Mouse (Mus musculus): ENCODE data around the gene Ism2. TPM values are rescaled to one million over a fixed set of nuclear protein-coding genes. Genes with fewer than 3 reads are reported as not detected.
A peak's percentile ranks its signal among the peaks of the same experiment; 100 is the strongest.
"Not testable (repeated sequence)": the region's sequence is repeated elsewhere in the genome, so short reads cannot be mapped to it uniquely, and the experiment has no call there.

Gene Ism2
- polyA plus RNA-seq, 1 experiment from 2014 or later, result 1.9 TPM

- Histone ChIP-seq H3K27me3 (no peaks in the 10 kb centered on the region), H3K9ac (no peak overlapping the region), H3K4me3 (no peak overlapping the region), H3K4me2 (no peak overlapping the region), H3K9me3 (no peaks in the 10 kb centered on the region), H3K4me1 (replicated peaks) (peaks cover 11% of the 10 kb centered on the region), H3K36me3 (no peaks in the 10 kb centered on the region), H3K27ac (replicated peaks) (no peak overlapping the region; the same call in 1 of the 2 replicates)
- 20% methylated on average over 7 of the region's 7 CpGs for WGBS
- ATAC-seq (ENCODE audit: low FRiP score, low read depth), result no peak
Observed at GRCm38 (mm10) chr12:87327610-87328009, 28.1 kb upstream of the Ism2 start.

- Histone ChIP-seq H3K9me3 (no peaks in the 10 kb centered on the region), H3K4me1 (replicated peaks) (peaks cover 6% of the 10 kb centered on the region; the same call in 1 of the 2 replicates), H3K9ac (no peak overlapping the region), H3K27me3 (no peaks in the 10 kb centered on the region), H3K4me2 (no peak overlapping the region), H3K27ac (replicated peaks) (no peak overlapping the region), H3K36me3 (no peaks in the 10 kb centered on the region), H3K4me3 (no peak overlapping the region)
- WGBS, result 93% methylated on average over 3 of the region's 3 CpGs
- no peak for ATAC-seq (ENCODE audit: low FRiP score, low read depth)
Observed at GRCm38 (mm10) chr12:87325452-87325851, 25.9 kb upstream of the Ism2 start.

GRCm38 (mm10) chr12:87319229-87319628 is 19.7 kb upstream of the Ism2 start:
- H3K4me3 ChIP-seq, result no peak overlapping the region
- no peak for ATAC-seq (ENCODE audit: low FRiP score, low read depth)
- H3K9me3 ChIP-seq, result no peaks in the 10 kb centered on the region
- H3K4me2 ChIP-seq, result no peak overlapping the region
- no peaks in the 10 kb centered on the region for H3K27me3 ChIP-seq
- no peak overlapping the region for H3K27ac ChIP-seq (replicated peaks)
- peaks cover 6% of the 10 kb centered on the region for H3K36me3 ChIP-seq
- WGBS, result 90% methylated on average over 3 of the region's 3 CpGs
- no peaks in the 10 kb centered on the region for H3K4me1 ChIP-seq (replicated peaks)
- no peak overlapping the region for H3K9ac ChIP-seq

GRCm38 (mm10) chr12:87317951-87318350 is 18.4 kb upstream of the Ism2 start:
- Histone ChIP-seq H3K4me2 (no peak overlapping the region), H3K9ac (no peak overlapping the region), H3K27me3 (no peaks in the 10 kb centered on the region), H3K27ac (replicated peaks) (no peak overlapping the region), H3K9me3 (no peaks in the 10 kb centered on the region), H3K4me1 (replicated peaks) (no peaks in the 10 kb centered on the region), H3K36me3 (peaks cover 6% of the 10 kb centered on the region), H3K4me3 (no peak overlapping the region)
- 63% methylated on average over 1 of the region's 1 CpGs for WGBS
- ATAC-seq (ENCODE audit: low FRiP score, low read depth), result no peak

- no peaks in the 10 kb centered on the region for H3K4me1 ChIP-seq (replicated peaks)
- no peaks in the 10 kb centered on the region for H3K9me3 ChIP-seq
- 69% methylated on average over 2 of the region's 2 CpGs for WGBS
- no peak overlapping the region for H3K9ac ChIP-seq
- no peak overlapping the region for H3K4me2 ChIP-seq
- H3K27me3 ChIP-seq, result no peaks in the 10 kb centered on the region
- no peak overlapping the region for H3K27ac ChIP-seq (replicated peaks)
- no peak overlapping the region for H3K4me3 ChIP-seq
- ATAC-seq (ENCODE audit: low FRiP score, low read depth), result no peak
- peaks cover 34% of the 10 kb centered on the region for H3K36me3 ChIP-seq
Observed at GRCm38 (mm10) chr12:87313098-87313497, 13.6 kb upstream of the Ism2 start.

- not testable (repeated sequence) for H3K4me2 ChIP-seq; H3K27me3 ChIP-seq; ATAC-seq (ENCODE audit: low FRiP score, low read depth); H3K9ac ChIP-seq; H3K27ac ChIP-seq (replicated peaks); H3K4me3 ChIP-seq; H3K4me1 ChIP-seq (replicated peaks); H3K9me3 ChIP-seq
- peaks cover 20% of the 10 kb centered on the region for H3K36me3 ChIP-seq
- WGBS, result 65% methylated on average over 4 of the region's 4 CpGs
Observed at GRCm38 (mm10) chr12:87306584-87306844, 7.0 kb upstream of the Ism2 start.

GRCm38 (mm10) chr12:87305767-87306583 is 6.5 kb upstream of the Ism2 start:
- Histone ChIP-seq H3K4me3 (no peak overlapping the region), H3K27ac (replicated peaks) (no peak overlapping the region), H3K27me3 (peaks cover 10% of the 10 kb centered on the region), H3K9me3 (no peaks in the 10 kb centered on the region), H3K4me2 (no peak overlapping the region), H3K36me3 (peaks cover 20% of the 10 kb centered on the region), H3K4me1 (replicated peaks) (peaks cover 4% of the 10 kb centered on the region), H3K9ac (no peak overlapping the region)
- 26% methylated on average over 13 of the region's 13 CpGs for WGBS
- ATAC-seq (ENCODE audit: low FRiP score, low read depth), result no peak

GRCm38 (mm10) chr12:87301189-87301588 is 1.7 kb upstream of the Ism2 start:
- no peaks in the 10 kb centered on the region for H3K9me3 ChIP-seq
- WGBS, result 46% methylated on average over 4 of the region's 4 CpGs
- ATAC-seq (ENCODE audit: low FRiP score, low read depth), result no peak
- H3K4me3 ChIP-seq, result no peak overlapping the region
- no peak overlapping the region for H3K9ac ChIP-seq
- peaks cover 19% of the 10 kb centered on the region for H3K4me1 ChIP-seq (replicated peaks)
- H3K27ac ChIP-seq (replicated peaks), result no peak overlapping the region
- H3K4me2 ChIP-seq, result no peak overlapping the region; the same call in 1 of the 2 replicates
- no peaks in the 10 kb centered on the region for H3K36me3 ChIP-seq
- peaks cover 26% of the 10 kb centered on the region for H3K27me3 ChIP-seq

- H3K36me3 ChIP-seq, result no peaks in the 10 kb centered on the region
- ATAC-seq (ENCODE audit: low FRiP score, low read depth), result no peak
- H3K27me3 ChIP-seq, result peaks cover 26% of the 10 kb centered on the region
- no peak overlapping the region for H3K9ac ChIP-seq
- H3K27ac ChIP-seq (replicated peaks), result no peak overlapping the region
- peak overlapping the region; percentile 96 for H3K4me2 ChIP-seq
- WGBS, result 2% methylated on average over 9 of the region's 9 CpGs
- H3K4me3 ChIP-seq, result peak overlapping the region; percentile 60
- H3K9me3 ChIP-seq, result no peaks in the 10 kb centered on the region
- peaks cover 15% of the 10 kb centered on the region for H3K4me1 ChIP-seq (replicated peaks)
Observed at GRCm38 (mm10) chr12:87300441-87300690, 861 bp upstream of the Ism2 start.

GRCm38 (mm10) chr12:87299037-87299656 is 358 bp downstream of the Ism2 start:
- peaks cover 15% of the 10 kb centered on the region for H3K4me1 ChIP-seq (replicated peaks)
- peak overlapping the region; percentile 52 for H3K9ac ChIP-seq
- H3K4me2 ChIP-seq, result peak overlapping the region; percentile 96
- peak overlapping the region; percentile 60 for H3K4me3 ChIP-seq
- H3K9me3 ChIP-seq, result no peaks in the 10 kb centered on the region
- 9% methylated on average over 29 of the region's 29 CpGs for WGBS
- H3K27me3 ChIP-seq, result peaks cover 26% of the 10 kb centered on the region
- peak; percentile 78 for ATAC-seq (ENCODE audit: low FRiP score, low read depth)
- no peak overlapping the region for H3K27ac ChIP-seq (replicated peaks)
- H3K36me3 ChIP-seq, result no peaks in the 10 kb centered on the region

- WGBS, result 73% methylated on average over 6 of the region's 6 CpGs
- H3K4me2 ChIP-seq, result no peak overlapping the region
- ATAC-seq (ENCODE audit: low FRiP score, low read depth), result peak; percentile 38; the same call in 1 of the 2 replicates
Observed at GRCm38 (mm10) chr12:87293934-87294333, 5.6 kb downstream of the Ism2 start.

GRCm38 (mm10) chr12:87289100-87289499 is 10.4 kb downstream of the Ism2 start:
- H3K9me3 ChIP-seq, result no peaks in the 10 kb centered on the region
- H3K4me3 ChIP-seq, result no peak overlapping the region
- ATAC-seq (ENCODE audit: low FRiP score, low read depth), result no peak
- no peak overlapping the region for H3K4me2 ChIP-seq
- no peak overlapping the region for H3K9ac ChIP-seq
- no peak overlapping the region for H3K27ac ChIP-seq (replicated peaks)
- 94% methylated on average over 5 of the region's 5 CpGs for whole genome bisulfite sequencing
- H3K27me3 ChIP-seq, result no peaks in the 10 kb centered on the region
- H3K36me3 ChIP-seq, result no peaks in the 10 kb centered on the region
- H3K4me1 ChIP-seq (replicated peaks), result no peaks in the 10 kb centered on the region

More at GRCm38 (mm10) chr12:87293934-87294333, 5.6 kb downstream of the Ism2 start:
- Histone ChIP-seq H3K9me3 (no peaks in the 10 kb centered on the region), H3K27me3 (peaks cover 8% of the 10 kb centered on the region; the same call in 1 of the 2 replicates), H3K4me3 (no peak overlapping the region), H3K27ac (replicated peaks) (no peak overlapping the region), H3K36me3 (no peaks in the 10 kb centered on the region), H3K9ac (no peak overlapping the region), H3K4me1 (replicated peaks) (no peaks in the 10 kb centered on the region)
